Mouse (Mus musculus): ENCODE measurements around the gene Fibin. TPM values are rescaled to one million over a fixed set of nuclear protein-coding genes. Genes with fewer than 3 reads are reported as not detected.

Gene Fibin
- total and polyA plus RNA-seq, 3 experiments = not detected

DNA sequence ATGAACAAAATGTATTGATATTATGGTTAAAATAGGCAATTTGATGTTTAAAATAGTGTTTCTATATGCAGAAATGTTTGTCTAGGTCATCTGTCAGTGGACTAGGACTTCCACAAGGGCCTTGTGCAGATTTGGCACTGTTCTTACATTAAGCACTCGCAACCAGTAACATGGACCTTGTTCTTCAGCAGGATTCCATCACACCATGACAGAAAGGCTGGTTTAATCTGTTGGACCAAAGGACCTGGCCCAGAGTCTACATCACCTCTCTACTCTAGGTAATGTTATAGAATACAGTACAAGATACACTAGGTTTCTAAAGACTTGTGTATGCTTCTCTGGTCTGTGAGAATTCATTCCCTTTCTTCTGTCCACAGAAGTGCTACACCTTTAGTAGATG lies 44.3 kb downstream of the Fibin start:
- ATAC-seq (ENCODE audit: extremely low read depth, insufficient number of reproducible peaks, low FRiP score, poor library complexity, severe bottlenecking) = no peak
- H3K27me3 ChIP-seq (ENCODE audit: insufficient read depth, low read length) = no peaks in the 10 kb centered on the region
- TF ChIP-seq GATA1 (IDR thresholded peaks at IDR 0.05; ENCODE audit: borderline replicate concordance, low read length) = no peak
- no peak for TF ChIP-seq GATA2 (IDR thresholded peaks at IDR 0.05; ENCODE audit: borderline replicate concordance, low read depth, low read length)
- TF ChIP-seq TAL1 (conservative IDR thresholded peaks at IDR 0.05; ENCODE audit: low read depth, low read length) = no peak
- TF ChIP-seq CTCF (IDR thresholded peaks at IDR 0.05; ENCODE audit: low read depth, low read length) = no peak
- no peak for TF ChIP-seq POLR2AphosphoS5 (IDR thresholded peaks at IDR 0.05; ENCODE audit: insufficient replicate concordance, low read depth, low read length)
- no peaks in the 10 kb centered on the region for H3K9me3 ChIP-seq (replicated peaks)
- no peak overlapping the region for H3K4me3 ChIP-seq (ENCODE audit: low read depth, low read length)
- H3K36me3 ChIP-seq (replicated peaks) = no peaks in the 10 kb centered on the region
- no peak for DNase-seq (ENCODE audit: low spot score)
- H3K4me1 ChIP-seq (ENCODE audit: insufficient read depth, low read depth, low read length) = no peaks in the 10 kb centered on the region

GRCm38 (mm10) chr2:110316116-110316883 lies 46.7 kb downstream of the Fibin start:
- ATAC-seq (ENCODE audit: extremely low read depth, insufficient number of reproducible peaks, low FRiP score, poor library complexity, severe bottlenecking) = no peak
- H3K4me3 ChIP-seq (ENCODE audit: low read depth, low read length) = no peak overlapping the region
- TF ChIP-seq GATA2 (IDR thresholded peaks at IDR 0.05; ENCODE audit: borderline replicate concordance, low read depth, low read length) (no peak), GATA1 (IDR thresholded peaks at IDR 0.05; ENCODE audit: borderline replicate concordance, low read length) (no peak), TAL1 (conservative IDR thresholded peaks at IDR 0.05; ENCODE audit: low read depth, low read length) (no peak), POLR2AphosphoS5 (IDR thresholded peaks at IDR 0.05; ENCODE audit: insufficient replicate concordance, low read depth, low read length) (no peak), CTCF (IDR thresholded peaks at IDR 0.05; ENCODE audit: low read depth, low read length) (no peak)

DNA sequence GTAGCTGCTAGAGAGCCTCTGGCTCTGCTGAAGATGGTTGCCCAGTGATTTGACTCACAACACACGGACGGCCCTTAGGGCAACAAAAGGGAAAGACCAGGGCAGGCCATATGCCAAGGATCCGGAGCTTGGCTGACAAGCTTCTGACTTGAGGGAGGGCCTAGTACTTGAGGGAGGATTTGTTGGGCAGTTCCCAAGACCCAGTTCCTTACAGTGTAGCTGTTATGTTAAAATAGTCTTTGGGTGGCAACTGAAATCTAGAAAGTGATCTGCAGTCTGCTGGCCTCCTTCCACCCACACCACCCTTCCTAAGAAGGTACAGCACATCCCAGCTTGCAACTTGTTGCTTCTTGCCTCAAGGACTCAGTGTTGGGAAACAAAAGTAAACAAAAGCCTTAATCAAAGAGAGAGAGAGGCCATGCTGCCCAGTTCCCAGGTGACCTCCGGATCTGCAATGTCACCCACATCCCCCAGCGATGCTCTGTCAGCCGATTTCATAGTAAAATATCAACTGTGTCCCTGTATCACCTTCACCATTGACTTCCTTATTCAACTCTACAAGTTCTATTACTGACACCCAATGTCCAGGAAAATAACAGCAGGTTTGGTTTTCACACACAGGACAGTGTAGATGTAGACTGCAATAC lies 48.4 kb downstream of the Fibin start, which contains the start of gene Bbox1:
Bbox1 (minus strand) TSS at position 52 of the 647 bp plus-strand sequence.
- TF ChIP-seq GATA1 (IDR thresholded peaks at IDR 0.05; ENCODE audit: borderline replicate concordance, low read length) (no peak), TAL1 (conservative IDR thresholded peaks at IDR 0.05; ENCODE audit: low read depth, low read length) (no peak), GATA2 (IDR thresholded peaks at IDR 0.05; ENCODE audit: borderline replicate concordance, low read depth, low read length) (no peak), CTCF (IDR thresholded peaks at IDR 0.05; ENCODE audit: low read depth, low read length) (no peak), POLR2AphosphoS5 (IDR thresholded peaks at IDR 0.05; ENCODE audit: insufficient replicate concordance, low read depth, low read length) (no peak)
- ATAC-seq (ENCODE audit: extremely low read depth, insufficient number of reproducible peaks, low FRiP score, poor library complexity, severe bottlenecking) (no peak), DNase-seq (ENCODE audit: low spot score) (no peak)
- H3K4me1 ChIP-seq (ENCODE audit: insufficient read depth, low read depth, low read length) = no peaks in the 10 kb centered on the region
- H3K36me3 ChIP-seq (replicated peaks) = no peaks in the 10 kb centered on the region
- no peaks in the 10 kb centered on the region for H3K27me3 ChIP-seq (ENCODE audit: insufficient read depth, low read length)
- no peaks in the 10 kb centered on the region for H3K9me3 ChIP-seq (replicated peaks)
- H3K4me3 ChIP-seq (ENCODE audit: low read depth, low read length) = no peak within 1 kb of the TSS

More at GRCm38 (mm10) chr2:110316116-110316883, 46.7 kb downstream of the Fibin start:
- H3K4me1 ChIP-seq (ENCODE audit: insufficient read depth, low read depth, low read length) = no peaks in the 10 kb centered on the region
- H3K9me3 ChIP-seq (replicated peaks) = no peaks in the 10 kb centered on the region
- H3K36me3 ChIP-seq (replicated peaks) = no peaks in the 10 kb centered on the region
- no peak for DNase-seq (ENCODE audit: low spot score)
- H3K27me3 ChIP-seq (ENCODE audit: insufficient read depth, low read length) = no peaks in the 10 kb centered on the region

DNA sequence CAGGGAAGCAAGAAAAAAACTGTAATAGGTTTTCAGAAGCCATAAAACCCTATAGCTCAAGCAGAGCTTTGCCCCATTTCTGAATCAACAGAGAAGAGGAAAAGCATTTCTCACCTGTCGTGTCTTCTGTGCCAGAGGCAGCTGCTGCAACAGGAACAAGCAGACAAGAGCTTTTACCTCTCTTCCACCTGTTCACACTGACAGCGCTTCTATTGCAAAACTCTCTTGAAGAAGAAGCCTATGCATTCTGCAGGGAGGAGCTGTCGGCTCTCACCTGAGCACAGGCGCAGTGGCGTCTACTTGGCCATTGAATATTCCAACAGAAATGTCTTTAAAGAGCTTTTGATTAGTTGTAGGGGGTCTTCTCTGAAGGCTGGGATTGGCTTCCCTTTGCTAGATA lies 48.9 kb downstream of the Fibin start:
- no peak for DNase-seq (ENCODE audit: low spot score)
- TF ChIP-seq GATA1 (IDR thresholded peaks at IDR 0.05; ENCODE audit: borderline replicate concordance, low read length) (no peak), POLR2AphosphoS5 (IDR thresholded peaks at IDR 0.05; ENCODE audit: insufficient replicate concordance, low read depth, low read length) (no peak), TAL1 (conservative IDR thresholded peaks at IDR 0.05; ENCODE audit: low read depth, low read length) (no peak), CTCF (IDR thresholded peaks at IDR 0.05; ENCODE audit: low read depth, low read length) (no peak), GATA2 (IDR thresholded peaks at IDR 0.05; ENCODE audit: borderline replicate concordance, low read depth, low read length) (no peak)
- no peaks in the 10 kb centered on the region for H3K4me1 ChIP-seq (ENCODE audit: insufficient read depth, low read depth, low read length)
- no peaks in the 10 kb centered on the region for H3K36me3 ChIP-seq (replicated peaks)
- H3K27me3 ChIP-seq (ENCODE audit: insufficient read depth, low read length) = no peaks in the 10 kb centered on the region
- H3K4me3 ChIP-seq (ENCODE audit: low read depth, low read length) = no peak overlapping the region
- ATAC-seq (ENCODE audit: extremely low read depth, insufficient number of reproducible peaks, low FRiP score, poor library complexity, severe bottlenecking) = no peak
- H3K9me3 ChIP-seq (replicated peaks) = no peaks in the 10 kb centered on the region

DNA sequence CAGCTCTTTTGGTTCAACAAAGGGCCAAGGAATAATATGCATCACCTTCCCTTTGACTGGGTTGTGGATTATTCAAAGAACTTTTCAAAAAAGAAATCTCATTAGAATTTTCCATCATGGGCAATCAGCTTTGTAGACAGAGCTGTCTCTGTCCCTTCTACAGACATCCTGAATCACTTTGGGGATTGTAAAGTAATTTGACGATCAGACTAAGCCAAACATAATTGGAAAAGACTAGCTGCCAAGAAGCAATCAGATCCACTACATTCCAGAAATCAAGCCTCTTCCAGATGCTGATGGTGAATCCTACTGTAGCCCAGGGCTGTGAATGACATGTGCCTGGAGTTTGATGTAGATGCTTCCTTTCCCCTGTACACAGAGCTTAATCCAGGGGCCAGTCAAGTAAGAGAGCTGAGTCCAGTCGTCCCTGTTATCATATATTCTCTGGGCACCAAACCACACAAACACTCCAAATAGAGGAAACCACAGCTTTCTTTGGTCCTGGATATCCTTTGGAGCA lies 49.6 kb downstream of the Fibin start:
- H3K9me3 ChIP-seq (replicated peaks) = no peaks in the 10 kb centered on the region
- H3K4me1 ChIP-seq (ENCODE audit: insufficient read depth, low read depth, low read length) = no peaks in the 10 kb centered on the region
- no peak overlapping the region for H3K4me3 ChIP-seq (ENCODE audit: low read depth, low read length)
- H3K27me3 ChIP-seq (ENCODE audit: insufficient read depth, low read length) = no peaks in the 10 kb centered on the region
- no peak for ATAC-seq (ENCODE audit: extremely low read depth, insufficient number of reproducible peaks, low FRiP score, poor library complexity, severe bottlenecking)
- H3K36me3 ChIP-seq (replicated peaks) = no peaks in the 10 kb centered on the region
- DNase-seq (ENCODE audit: low spot score) = no peak
- no peak for TF ChIP-seq GATA1 (IDR thresholded peaks at IDR 0.05; ENCODE audit: borderline replicate concordance, low read length)
- no peak for TF ChIP-seq GATA2 (IDR thresholded peaks at IDR 0.05; ENCODE audit: borderline replicate concordance, low read depth, low read length)
- TF ChIP-seq POLR2AphosphoS5 (IDR thresholded peaks at IDR 0.05; ENCODE audit: insufficient replicate concordance, low read depth, low read length) = no peak
- no peak for TF ChIP-seq CTCF (IDR thresholded peaks at IDR 0.05; ENCODE audit: low read depth, low read length)
- no peak for TF ChIP-seq TAL1 (conservative IDR thresholded peaks at IDR 0.05; ENCODE audit: low read depth, low read length)

Other genes starting within 250 kb of the Fibin start
- gene Bbox1, start 48.6 kb downstream of the Fibin start, total RNA-seq (2014; fragmentation: Nextera tagmentation) = not detected in 2 replicates
- gene Bbox1, start 48.6 kb downstream of the Fibin start, total RNA-seq (2017) = 0.05 TPM in 1 of 2 replicates, not detected in the other
- gene Bbox1, start 48.6 kb downstream of the Fibin start, polyA plus RNA-seq (2012) = not detected in 2 replicates
- not detected in 2 replicates for gene Slc5a12, start 234.1 kb upstream of the Fibin start, total RNA-seq (2014; fragmentation: Nextera tagmentation)
- 0.27 TPM in 1 of 2 replicates, not detected in the other for gene Slc5a12, start 234.1 kb upstream of the Fibin start, total RNA-seq (2017)
- not detected in 2 replicates for gene Slc5a12, start 234.1 kb upstream of the Fibin start, polyA plus RNA-seq (2012)

All from G1E (cell line).